Mouse (Mus musculus) olfactory bulb, adult 2 months (tissue): ENCODE results near the gene Mob2.

Experiments used
- CTCF ChIP-seq: fragments of 200-500 bp; IDR thresholded peaks from 2 replicates; pipeline ENCODE4 v1.5.1; 2012; ENCODE audit warnings: low read depth, mild to moderate bottlenecking, low read length, moderate library complexity; ENCODE audit not compliant: insufficient read depth
- POLR2A ChIP-seq: fragments of 200-500 bp; IDR thresholded peaks from 2 replicates; pipeline ENCODE4 v1.6.1; 2012; ENCODE audit warnings: mild to moderate bottlenecking, low read depth, low read length, moderate library complexity; ENCODE audit not compliant: insufficient read depth

- TF ChIP-seq POLR2A (no peak), CTCF (no peak)
Observed at GRCm38 (mm10) chr7:142035048-142035811, 25.6 kb downstream of the Mob2 start.
